Mouse (Mus musculus): ENCODE measurements at regions not wholly inside any gene's neighbourhood (a gene's known extent, or its start where the extent isn't known, plus 50 kb on each side); places are given as distances from the start of the nearest gene placed in this dataset.

GRCm38 (mm10) chr1:14661854-14662253, 1431.3 kb downstream of the 4930444P10Rik start:
- H3K9ac ChIP-seq (ENCODE audit: insufficient read depth, low read depth, low read length, poor library complexity, severe bottlenecking): no peak overlapping the region
- H3K9me3 ChIP-seq (ENCODE audit: control insufficient read depth, insufficient read depth, low read depth, low read length): no peaks in the 10 kb centered on the region
- in situ Hi-C loops (cut with MboI; ENCODE audit: low sequenced_read_pairs in 2 of 2, unreplicated experiment in 2 of 2): no loop called here
- TF ChIP-seq ZNF384 (IDR thresholded peaks at IDR 0.05; ENCODE audit: low read depth, low read length) (no peak), CHD2 (IDR thresholded peaks at IDR 0.05; ENCODE audit: low read depth, low read length) (no peak), ZC3H11A (IDR thresholded peaks at IDR 0.05; ENCODE audit: borderline replicate concordance, low read depth, low read length) (no peak), HCFC1 (IDR thresholded peaks at IDR 0.05; ENCODE audit: borderline replicate concordance, insufficient read depth, low read length) (no peak), MAFK (IDR thresholded peaks at IDR 0.05; ENCODE audit: insufficient read depth, low read depth, low read length) (no peak)
- no peaks in the 10 kb centered on the region for H3K4me1 ChIP-seq (ENCODE audit: control insufficient read depth in 2 of 2, insufficient read depth in 2 of 2, low read length in 2 of 2, poor library complexity in 1 of 2)
- H3K4me3 ChIP-seq (ENCODE audit: insufficient read depth in 1 of 2, low read depth in 1 of 2, low read length in 2 of 2, poor library complexity in 1 of 2, severe bottlenecking in 1 of 2): no peak overlapping the region
- H3K27ac ChIP-seq (ENCODE audit: insufficient read depth, low read depth, low read length, poor library complexity, severe bottlenecking): no peak overlapping the region
- DNase-seq (ENCODE audit: low read depth, low spot score): no peak
- no peaks in the 10 kb centered on the region for H3K36me3 ChIP-seq (ENCODE audit: control insufficient read depth, insufficient read depth, low read length, poor library complexity, severe bottlenecking)

- Histone ChIP-seq H3K4me1 (ENCODE audit: control insufficient read depth in 2 of 2, insufficient read depth in 2 of 2, low read length in 2 of 2, poor library complexity in 1 of 2) (no peaks in the 10 kb centered on the region), H3K4me3 (ENCODE audit: insufficient read depth in 1 of 2, low read depth in 1 of 2, low read length in 2 of 2, poor library complexity in 1 of 2, severe bottlenecking in 1 of 2) (no peak overlapping the region), H3K9me3 (ENCODE audit: control insufficient read depth, insufficient read depth, low read depth, low read length) (no peaks in the 10 kb centered on the region), H3K9ac (ENCODE audit: insufficient read depth, low read depth, low read length, poor library complexity, severe bottlenecking) (no peak overlapping the region), H3K36me3 (ENCODE audit: control insufficient read depth, insufficient read depth, low read length, poor library complexity, severe bottlenecking) (no peaks in the 10 kb centered on the region), H3K27ac (ENCODE audit: insufficient read depth, low read depth, low read length, poor library complexity, severe bottlenecking) (no peak overlapping the region)
- DNase-seq (ENCODE audit: low read depth, low spot score): no peak
- in situ Hi-C loops (cut with MboI; ENCODE audit: low sequenced_read_pairs in 2 of 2, unreplicated experiment in 2 of 2): no loop called here
- TF ChIP-seq MAFK (IDR thresholded peaks at IDR 0.05; ENCODE audit: insufficient read depth, low read depth, low read length): 0 out of 2 replicates have a peak, but pooled peaks have one; percentile 45
- TF ChIP-seq ZNF384 (IDR thresholded peaks at IDR 0.05; ENCODE audit: low read depth, low read length): no peak
- no peak for TF ChIP-seq CHD2 (IDR thresholded peaks at IDR 0.05; ENCODE audit: low read depth, low read length)
- TF ChIP-seq ZC3H11A (IDR thresholded peaks at IDR 0.05; ENCODE audit: borderline replicate concordance, low read depth, low read length): no peak
Observed at GRCm38 (mm10) chr1:14650346-14650745, 1442.8 kb downstream of the 4930444P10Rik start.

- no peaks in the 10 kb centered on the region for H3K4me1 ChIP-seq (ENCODE audit: control insufficient read depth in 2 of 2, insufficient read depth in 2 of 2, low read length in 2 of 2, poor library complexity in 1 of 2)
- in situ Hi-C loops (cut with MboI; ENCODE audit: low sequenced_read_pairs in 2 of 2, unreplicated experiment in 2 of 2): no loop called here
- H3K9ac ChIP-seq (ENCODE audit: insufficient read depth, low read depth, low read length, poor library complexity, severe bottlenecking): no peak overlapping the region
- no peaks in the 10 kb centered on the region for H3K36me3 ChIP-seq (ENCODE audit: control insufficient read depth, insufficient read depth, low read length, poor library complexity, severe bottlenecking)
- H3K27ac ChIP-seq (ENCODE audit: insufficient read depth, low read depth, low read length, poor library complexity, severe bottlenecking): no peak overlapping the region
- no peaks in the 10 kb centered on the region for H3K9me3 ChIP-seq (ENCODE audit: control insufficient read depth, insufficient read depth, low read depth, low read length)
- no peak for TF ChIP-seq MAFK (IDR thresholded peaks at IDR 0.05; ENCODE audit: insufficient read depth, low read depth, low read length)
- no peak for TF ChIP-seq ZC3H11A (IDR thresholded peaks at IDR 0.05; ENCODE audit: borderline replicate concordance, low read depth, low read length)
- no peak for TF ChIP-seq CHD2 (IDR thresholded peaks at IDR 0.05; ENCODE audit: low read depth, low read length)
- TF ChIP-seq HCFC1 (IDR thresholded peaks at IDR 0.05; ENCODE audit: borderline replicate concordance, insufficient read depth, low read length): no peak
- no peak for TF ChIP-seq ZNF384 (IDR thresholded peaks at IDR 0.05; ENCODE audit: low read depth, low read length)
- DNase-seq (ENCODE audit: low read depth, low spot score): no peak
- H3K4me3 ChIP-seq (ENCODE audit: insufficient read depth in 1 of 2, low read depth in 1 of 2, low read length in 2 of 2, poor library complexity in 1 of 2, severe bottlenecking in 1 of 2): no peak overlapping the region
Observed at GRCm38 (mm10) chr1:14635642-14636263, 1457.4 kb downstream of the 4930444P10Rik start.

GRCm38 (mm10) chr1:14631994-14632393, 1461.1 kb downstream of the 4930444P10Rik start:
- no peak for TF ChIP-seq ZNF384 (IDR thresholded peaks at IDR 0.05; ENCODE audit: low read depth, low read length)
- in situ Hi-C loops (cut with MboI; ENCODE audit: low sequenced_read_pairs in 2 of 2, unreplicated experiment in 2 of 2): no loop called here

GRCm38 (mm10) chr1:14627204-14627603, 1465.9 kb downstream of the 4930444P10Rik start:
- Histone ChIP-seq H3K4me1 (ENCODE audit: control insufficient read depth in 2 of 2, insufficient read depth in 2 of 2, low read length in 2 of 2, poor library complexity in 1 of 2) (no peaks in the 10 kb centered on the region), H3K36me3 (ENCODE audit: control insufficient read depth, insufficient read depth, low read length, poor library complexity, severe bottlenecking) (no peaks in the 10 kb centered on the region), H3K27ac (ENCODE audit: insufficient read depth, low read depth, low read length, poor library complexity, severe bottlenecking) (no peak overlapping the region), H3K9ac (ENCODE audit: insufficient read depth, low read depth, low read length, poor library complexity, severe bottlenecking) (no peak overlapping the region), H3K9me3 (ENCODE audit: control insufficient read depth, insufficient read depth, low read depth, low read length) (no peaks in the 10 kb centered on the region), H3K4me3 (ENCODE audit: insufficient read depth in 1 of 2, low read depth in 1 of 2, low read length in 2 of 2, poor library complexity in 1 of 2, severe bottlenecking in 1 of 2) (no peak overlapping the region)
- TF ChIP-seq MAFK (IDR thresholded peaks at IDR 0.05; ENCODE audit: insufficient read depth, low read depth, low read length) (no peak), HCFC1 (IDR thresholded peaks at IDR 0.05; ENCODE audit: borderline replicate concordance, insufficient read depth, low read length) (no peak), ZNF384 (IDR thresholded peaks at IDR 0.05; ENCODE audit: low read depth, low read length) (no peak), ZC3H11A (IDR thresholded peaks at IDR 0.05; ENCODE audit: borderline replicate concordance, low read depth, low read length) (no peak)
- DNase-seq (ENCODE audit: low read depth, low spot score): no peak
- in situ Hi-C loops (cut with MboI; ENCODE audit: low sequenced_read_pairs in 2 of 2, unreplicated experiment in 2 of 2): no loop called here

More at GRCm38 (mm10) chr1:14631994-14632393, 1461.1 kb downstream of the 4930444P10Rik start:
- H3K27ac ChIP-seq (ENCODE audit: insufficient read depth, low read depth, low read length, poor library complexity, severe bottlenecking): no peak overlapping the region
- H3K9me3 ChIP-seq (ENCODE audit: control insufficient read depth, insufficient read depth, low read depth, low read length): no peaks in the 10 kb centered on the region
- no peak overlapping the region for H3K9ac ChIP-seq (ENCODE audit: insufficient read depth, low read depth, low read length, poor library complexity, severe bottlenecking)
- H3K4me1 ChIP-seq (ENCODE audit: control insufficient read depth in 2 of 2, insufficient read depth in 2 of 2, low read length in 2 of 2, poor library complexity in 1 of 2): no peaks in the 10 kb centered on the region
- H3K4me3 ChIP-seq (ENCODE audit: insufficient read depth in 1 of 2, low read depth in 1 of 2, low read length in 2 of 2, poor library complexity in 1 of 2, severe bottlenecking in 1 of 2): no peak overlapping the region
- DNase-seq (ENCODE audit: low read depth, low spot score): no peak
- H3K36me3 ChIP-seq (ENCODE audit: control insufficient read depth, insufficient read depth, low read length, poor library complexity, severe bottlenecking): no peaks in the 10 kb centered on the region
